Mouse (Mus musculus) c-Kit-positive CD71-negative TER-119-negative erythroid progenitor cells, embryonic 14.5 days (primary cell): Measurements from ENCODE around the gene Usp1.
"Not testable (repeated sequence)": the region's sequence is repeated elsewhere in the genome, so short reads cannot be mapped to it uniquely, and the experiment has no call there.

Experiments
- DNase-seq: peaks from one replicate; pipeline ENCODE4 v3.0.0-alpha.2; 2013; ENCODE audit warnings: low read depth

Gene Usp1

GRCm38 (mm10) chr4:98979976-98980375 is 56.4 kb downstream of the Usp1 start:
- not testable (repeated sequence) for DNase-seq

- DNase-seq = no peak
Observed at GRCm38 (mm10) chr4:98984701-98985100, 61.1 kb downstream of the Usp1 start.
